ENCODE assay signal across 10 mouse cellular contexts in the genomic region with DNA sequence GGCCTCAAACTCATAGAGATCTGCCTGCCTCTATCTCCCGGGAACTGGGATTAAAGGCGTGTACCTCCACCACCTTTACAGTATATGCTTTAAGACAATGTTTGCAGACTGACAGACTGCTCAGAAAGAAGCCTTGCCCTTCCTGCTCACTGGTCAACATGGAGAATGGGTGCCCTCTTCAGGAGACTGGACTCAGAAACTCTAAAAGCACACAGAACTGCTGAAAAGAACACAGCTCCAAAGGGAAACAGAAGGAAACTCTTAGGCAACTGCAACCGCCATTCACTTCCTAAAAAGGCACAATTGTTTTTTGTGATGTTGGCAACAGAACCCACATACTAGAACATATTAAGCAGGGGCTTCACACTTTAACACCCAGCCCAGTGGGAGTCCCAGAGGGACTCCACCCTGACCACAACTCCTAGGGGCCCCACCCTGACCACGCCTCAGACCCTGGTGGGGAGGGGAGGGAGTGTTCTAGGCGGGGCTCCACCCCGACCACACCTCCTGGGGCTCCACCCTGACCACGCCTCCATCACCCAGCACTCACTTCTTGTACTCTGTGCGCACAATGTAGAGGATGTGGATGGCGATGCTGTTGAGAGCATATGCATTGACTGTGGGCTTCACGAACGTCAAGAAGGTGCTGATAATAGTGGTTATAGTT. TPM values are rescaled to one million over a fixed set of nuclear protein-coding genes. Genes with fewer than 3 reads are reported as not detected.
DNase-seq lines count a peak whose midpoint lies in the region; ATAC-seq lines count a peak whose summit lies in the region.
"Had no signal": no experiment of that assay in that cellular context is flagged by ENCODE, and none has a peak within 500 bp of the region (broad histone marks: within the 10 kb centered on the region; RNA-seq: fewer than 3 reads in every experiment).

No protein-coding gene starts in this region.

- no peaks in the 10 kb centered on the region for H3K27me3 ChIP-seq in hindbrain, embryonic 15.5 days
- no peaks in the 10 kb centered on the region for H3K27me3 ChIP-seq in hindbrain, embryonic 14.5 days (ENCODE audit: control insufficient read depth, insufficient read depth, low read length)
- H3K27me3 ChIP-seq in liver, embryonic 12.5 days (replicated peaks): peaks cover 47% of the 10 kb centered on the region
- H3K27me3 ChIP-seq: midbrain, embryonic 12.5 days had no signal

- H3K4me2 ChIP-seq in hindbrain, embryonic 15.5 days: no peak overlapping the region
- no peak overlapping the region for H3K4me2 ChIP-seq in hindbrain, embryonic 14.5 days (replicated peaks)
- peak overlapping the region; percentile 48 for H3K4me2 ChIP-seq in liver, embryonic 12.5 days
- H3K4me2 ChIP-seq: midbrain, embryonic 12.5 days had no signal

- 32% methylated on average over 11 of the region's 11 CpGs for WGBS in hindbrain, embryonic 15.5 days
- WGBS in hindbrain, embryonic 14.5 days: 34% methylated on average over 11 of the region's 11 CpGs
- 13% methylated on average over 11 of the region's 11 CpGs for WGBS in liver, embryonic 12.5 days (ENCODE audit: insufficient replicate concordance)

- H3K36me3 ChIP-seq in hindbrain, embryonic 15.5 days: no peaks in the 10 kb centered on the region
- no peaks in the 10 kb centered on the region for H3K36me3 ChIP-seq in hindbrain, embryonic 14.5 days (replicated peaks; ENCODE audit: control insufficient read depth, insufficient read depth)
- no peaks in the 10 kb centered on the region for H3K36me3 ChIP-seq in liver, embryonic 12.5 days
- H3K36me3 ChIP-seq: midbrain, embryonic 12.5 days had no signal

- no peaks in the 10 kb centered on the region for H3K9me3 ChIP-seq in hindbrain, embryonic 15.5 days
- no peaks in the 10 kb centered on the region for H3K9me3 ChIP-seq in hindbrain, embryonic 14.5 days (ENCODE audit: control insufficient read depth, low read length)
- no peaks in the 10 kb centered on the region for H3K9me3 ChIP-seq in liver, embryonic 12.5 days (replicated peaks)
- H3K9me3 ChIP-seq: midbrain, embryonic 12.5 days had no signal

- H3K27ac ChIP-seq in hindbrain, embryonic 15.5 days (replicated peaks): no peak overlapping the region
- no peak overlapping the region for H3K27ac ChIP-seq in hindbrain, embryonic 14.5 days
- H3K27ac ChIP-seq in liver, embryonic 12.5 days: peak overlapping the region; percentile 61; the same call in 1 of the 2 replicates
- H3K27ac ChIP-seq: midbrain, embryonic 12.5 days had no signal

- H3K9ac ChIP-seq in hindbrain, embryonic 15.5 days: no peak overlapping the region
- H3K9ac ChIP-seq in hindbrain, embryonic 14.5 days: no peak overlapping the region
- H3K9ac ChIP-seq in liver, embryonic 12.5 days: no peak overlapping the region
- H3K9ac ChIP-seq: midbrain, embryonic 12.5 days had no signal

- peak; percentile 27; the same call in 1 of the 2 replicates for ATAC-seq in hindbrain, embryonic 15.5 days (ENCODE audit: low FRiP score, low read depth)
- no peak for ATAC-seq in hindbrain, embryonic 14.5 days (ENCODE audit: low FRiP score)
- peak; percentile 46 for ATAC-seq in activated CD4-positive, CD25-positive, alpha-beta regulatory T cell, adult 4 months
- ATAC-seq in liver, embryonic 12.5 days: peak; percentile 97

- H3K4me3 ChIP-seq in hindbrain, embryonic 15.5 days: no peak overlapping the region
- no peak overlapping the region for H3K4me3 ChIP-seq in hindbrain, embryonic 14.5 days (replicated peaks; ENCODE audit: low read length)
- no peak overlapping the region for H3K4me3 ChIP-seq in liver, embryonic 12.5 days
- H3K4me3 ChIP-seq: midbrain, embryonic 12.5 days had no signal

- no peak for DNase-seq in hindbrain, embryonic 14.5 days (ENCODE audit: low spot score)
- peak; percentile 36 to 79 for DNase-seq in spleen, postnatal 10 days (ENCODE audit: low spot score in 2 of 2)
- no peak for DNase-seq in cerebellum, postnatal 4 days (ENCODE audit: low spot score in 2 of 2)
- no peak for DNase-seq in right cerebral cortex, postnatal 14 days
- DNase-seq in retina, embryonic 14.5 days (ENCODE audit: low spot score): no peak

- H3K4me1 ChIP-seq in hindbrain, embryonic 15.5 days (replicated peaks): no peaks in the 10 kb centered on the region
- no peaks in the 10 kb centered on the region for H3K4me1 ChIP-seq in hindbrain, embryonic 14.5 days (replicated peaks; ENCODE audit: control insufficient read depth, insufficient read depth, low read length)
- H3K4me1 ChIP-seq in liver, embryonic 12.5 days: peaks cover 15% of the 10 kb centered on the region
- H3K4me1 ChIP-seq: midbrain, embryonic 12.5 days had no signal

RNA-seq across cellular contexts. Expression of a gene that starts 22.7 kb away (rescaled TPM):
- 89.1 and 93.3 TPM in 2 replicates for polyA plus RNA-seq in hindbrain, embryonic 15.5 days (2015; fragmentation: Nextera tagmentation; extraction: Ambion mirVana)
- 50.1 and 53.2 TPM in 2 replicates for polyA plus RNA-seq in hindbrain, embryonic 14.5 days (2014; fragmentation: Nextera tagmentation; extraction: Ambion mirVana)
- polyA plus RNA-seq in activated CD4-positive, CD25-positive, alpha-beta regulatory T cell, adult 4 months (2017; shearing (Covaris generic)): 1 to 10 TPM; 4.6 to 6.4 TPM
- 24.4 and 24.7 TPM in 2 replicates for polyA plus RNA-seq in liver, embryonic 12.5 days (2016; fragmentation: Nextera tagmentation; extraction: Ambion mirVana)

RNA-seq across cellular contexts. Expression of a gene that starts 24.0 kb away (rescaled TPM):
- not detected in 2 replicates for polyA plus RNA-seq in hindbrain, embryonic 15.5 days (2015; fragmentation: Nextera tagmentation; extraction: Ambion mirVana)
- polyA plus RNA-seq in hindbrain, embryonic 14.5 days (2014; fragmentation: Nextera tagmentation; extraction: Ambion mirVana): not detected in 2 replicates
- not detected for polyA plus RNA-seq in activated CD4-positive, CD25-positive, alpha-beta regulatory T cell, adult 4 months (2017; shearing (Covaris generic))
- polyA plus RNA-seq in liver, embryonic 12.5 days (2016; fragmentation: Nextera tagmentation; extraction: Ambion mirVana): not detected in 2 replicates
- polyA plus RNA-seq: brain, embryonic 14.5 days; midbrain, embryonic 12.5 days had no signal

RNA-seq across cellular contexts. Expression of a gene that starts 32.2 kb away (rescaled TPM):
- 166 and 168 TPM in 2 replicates for polyA plus RNA-seq in hindbrain, embryonic 15.5 days (2015; fragmentation: Nextera tagmentation; extraction: Ambion mirVana)
- polyA plus RNA-seq in hindbrain, embryonic 14.5 days (2014; fragmentation: Nextera tagmentation; extraction: Ambion mirVana): 163 and 172 TPM in 2 replicates
- 10 to 100 TPM; 79.3 to 85.4 TPM for polyA plus RNA-seq in activated CD4-positive, CD25-positive, alpha-beta regulatory T cell, adult 4 months (2017; shearing (Covaris generic))
- 108 and 115 TPM in 2 replicates for polyA plus RNA-seq in liver, embryonic 12.5 days (2016; fragmentation: Nextera tagmentation; extraction: Ambion mirVana)

RNA-seq across cellular contexts. Expression of a gene that starts 39.2 kb away (rescaled TPM):
- polyA plus RNA-seq in hindbrain, embryonic 15.5 days (2015; fragmentation: Nextera tagmentation; extraction: Ambion mirVana): 54.7 and 55.8 TPM in 2 replicates
- 55.7 and 56.5 TPM in 2 replicates for polyA plus RNA-seq in hindbrain, embryonic 14.5 days (2014; fragmentation: Nextera tagmentation; extraction: Ambion mirVana)
- 10 to 100 TPM; 22.6 to 26.9 TPM for polyA plus RNA-seq in activated CD4-positive, CD25-positive, alpha-beta regulatory T cell, adult 4 months (2017; shearing (Covaris generic))
- polyA plus RNA-seq in liver, embryonic 12.5 days (2016; fragmentation: Nextera tagmentation; extraction: Ambion mirVana): 24.5 and 25.1 TPM in 2 replicates

RNA-seq across cellular contexts. Expression of a gene that starts 41.9 kb away (rescaled TPM):
- 0.51 and 0.61 TPM in 2 replicates for polyA plus RNA-seq in hindbrain, embryonic 15.5 days (2015; fragmentation: Nextera tagmentation; extraction: Ambion mirVana)
- polyA plus RNA-seq in hindbrain, embryonic 14.5 days (2014; fragmentation: Nextera tagmentation; extraction: Ambion mirVana): 0.47 and 0.68 TPM in 2 replicates
- polyA plus RNA-seq in activated CD4-positive, CD25-positive, alpha-beta regulatory T cell, adult 4 months (2017; shearing (Covaris generic)): not detected
- 0.29 and 0.31 TPM in 2 replicates for polyA plus RNA-seq in liver, embryonic 12.5 days (2016; fragmentation: Nextera tagmentation; extraction: Ambion mirVana)

Comparison
In these comparisons a context has a peak if more than half of its experiments do, and no peak if none do; other contexts are left out.
1. DNase-seq: peak in spleen, postnatal 10 days (2 of 2); none in hindbrain, embryonic 14.5 days (single experiment), cerebellum, postnatal 4 days (0 of 2), right cerebral cortex, postnatal 14 days (single experiment) and retina, embryonic 14.5 days (single experiment).